Mouse (Mus musculus): ENCODE data around the gene Ftl1. TPM values are rescaled to one million over a fixed set of nuclear protein-coding genes. Genes with fewer than 3 reads are reported as not detected.

The Ftl1 gene
- total and polyA plus RNA-seq, 3 experiments, result 1,416 to 2,290 TPM; not detected in 1

GRCm38 (mm10) chr7:45417962-45418492 is 41.7 kb downstream of the Ftl1 start:
- Histone ChIP-seq H3K9ac (ENCODE audit: control insufficient read depth, low read depth, low read length, poor library complexity, severe bottlenecking) (no peak overlapping the region), H3K27me3 (ENCODE audit: control insufficient read depth in 1 of 2, insufficient read depth in 2 of 2, low read length in 2 of 2) (no peaks in the 10 kb centered on the region), H3K36me3 (ENCODE audit: control insufficient read depth in 1 of 2, insufficient read depth in 2 of 2, low read length in 2 of 2) (no peaks in the 10 kb centered on the region; a peak in 2 of 4 replicates), H3K9me3 (replicated peaks; ENCODE audit: insufficient read depth, low read length) (no peaks in the 10 kb centered on the region), H3K27ac (ENCODE audit: control insufficient read depth, low read depth, low read length) (no peak overlapping the region), H3K4me1 (ENCODE audit: control insufficient read depth in 1 of 2, insufficient read depth in 2 of 2, low read length in 2 of 2) (peaks cover 5 to 6% of the 10 kb centered on the region in 2 experiments; a peak in 2 of 4 replicates), H3K79me2 (ENCODE audit: control insufficient read depth, insufficient read depth, low read length, poor library complexity) (no peaks in the 10 kb centered on the region; the same call in 1 of the 2 replicates), H3K4me3 (ENCODE audit: control insufficient read depth in 1 of 2, insufficient read depth in 1 of 2, low read depth in 2 of 2, low read length in 2 of 2) (no peak overlapping the region)
- no peak for DNase-seq (ENCODE audit: low read depth, low spot score)
- TF ChIP-seq NRF1 (IDR thresholded peaks at IDR 0.05; ENCODE audit: insufficient read depth, low read depth, low read length, poor library complexity, severe bottlenecking) (no peak), RCOR1 (IDR thresholded peaks at IDR 0.05; ENCODE audit: low read depth, low read length) (no peak), E2F4 (IDR thresholded peaks at IDR 0.05; ENCODE audit: borderline replicate concordance, low read depth, low read length) (no peak), TCF12 (IDR thresholded peaks at IDR 0.05; ENCODE audit: low read depth, low read length) (no peak), TAL1 (IDR thresholded peaks at IDR 0.05; ENCODE audit: low read length) (no peak), SMC3 (IDR thresholded peaks at IDR 0.05; ENCODE audit: low read depth, low read length) (no peak), RAD21 (IDR thresholded peaks at IDR 0.05; ENCODE audit: low read depth, low read length) (no peak)

GRCm38 (mm10) chr7:45415636-45416035 is 44.0 kb downstream of the Ftl1 start:
- TF ChIP-seq ZMIZ1 (IDR thresholded peaks at IDR 0.05; ENCODE audit: low read depth, low read length), result no peak
- no peak for TF ChIP-seq NRF1 (IDR thresholded peaks at IDR 0.05; ENCODE audit: insufficient read depth, low read depth, low read length, poor library complexity, severe bottlenecking)
- TF ChIP-seq JUND (IDR thresholded peaks at IDR 0.05; ENCODE audit: low read depth, low read length), result no peak
- TF ChIP-seq MXI1 (IDR thresholded peaks at IDR 0.05; ENCODE audit: low read depth, low read length), result no peak
- no peak for TF ChIP-seq CHD1 (IDR thresholded peaks at IDR 0.05; ENCODE audit: low read depth, low read length)
- no peak for TF ChIP-seq SMC3 (IDR thresholded peaks at IDR 0.05; ENCODE audit: low read depth, low read length)
- TF ChIP-seq ELF1 (IDR thresholded peaks at IDR 0.05; ENCODE audit: low read depth, low read length), result no peak
- no peak for TF ChIP-seq SIN3A (IDR thresholded peaks at IDR 0.05; ENCODE audit: low read length)
- no peak for TF ChIP-seq CHD2 (IDR thresholded peaks at IDR 0.05; ENCODE audit: low read length)
- TF ChIP-seq ETS1 (IDR thresholded peaks at IDR 0.05; ENCODE audit: low read depth, low read length), result no peak
- TF ChIP-seq MEF2A (IDR thresholded peaks at IDR 0.05; ENCODE audit: extremely low read depth, insufficient replicate concordance, low read depth, low read length, poor library complexity, severe bottlenecking), result no peak
- TF ChIP-seq USF1 (IDR thresholded peaks at IDR 0.05; ENCODE audit: low read depth, low read length), result no peak
- no peak for TF ChIP-seq GATA1 (IDR thresholded peaks at IDR 0.05; ENCODE audit: low read depth, low read length)
- TF ChIP-seq MYB (IDR thresholded peaks at IDR 0.05; ENCODE audit: low read depth, low read length), result no peak
- TF ChIP-seq MAX (IDR thresholded peaks at IDR 0.05; ENCODE audit: low read length), result no peak
- TF ChIP-seq MYC (IDR thresholded peaks at IDR 0.05; ENCODE audit: low read depth, low read length), result no peak
- H3K9ac ChIP-seq (ENCODE audit: control insufficient read depth, low read depth, low read length, poor library complexity, severe bottlenecking), result no peak overlapping the region
- H3K4me1 ChIP-seq (ENCODE audit: control insufficient read depth in 1 of 2, insufficient read depth in 2 of 2, low read length in 2 of 2), result peaks cover 6 to 7% of the 10 kb centered on the region in 2 experiments; a peak in 2 of 4 replicates
- H3K4me3 ChIP-seq (ENCODE audit: control insufficient read depth in 1 of 2, insufficient read depth in 1 of 2, low read depth in 2 of 2, low read length in 2 of 2), result no peak overlapping the region
- H3K27ac ChIP-seq (ENCODE audit: control insufficient read depth, low read depth, low read length), result no peak overlapping the region
- DNase-seq (ENCODE audit: low read depth, low spot score), result no peak
- no peaks in the 10 kb centered on the region; a peak in 1 of 4 replicates for H3K36me3 ChIP-seq (ENCODE audit: control insufficient read depth in 1 of 2, insufficient read depth in 2 of 2, low read length in 2 of 2)
- H3K9me3 ChIP-seq (replicated peaks; ENCODE audit: insufficient read depth, low read length), result no peaks in the 10 kb centered on the region
- H3K79me2 ChIP-seq (ENCODE audit: control insufficient read depth, insufficient read depth, low read length, poor library complexity), result no peaks in the 10 kb centered on the region; the same call in 1 of the 2 replicates
- peaks cover 0 to 3% of the 10 kb centered on the region in 2 experiments; a peak in 2 of 4 replicates for H3K27me3 ChIP-seq (ENCODE audit: control insufficient read depth in 1 of 2, insufficient read depth in 2 of 2, low read length in 2 of 2)
